8 mouse cellular contexts compared by ENCODE assay signal in the genomic region with DNA sequence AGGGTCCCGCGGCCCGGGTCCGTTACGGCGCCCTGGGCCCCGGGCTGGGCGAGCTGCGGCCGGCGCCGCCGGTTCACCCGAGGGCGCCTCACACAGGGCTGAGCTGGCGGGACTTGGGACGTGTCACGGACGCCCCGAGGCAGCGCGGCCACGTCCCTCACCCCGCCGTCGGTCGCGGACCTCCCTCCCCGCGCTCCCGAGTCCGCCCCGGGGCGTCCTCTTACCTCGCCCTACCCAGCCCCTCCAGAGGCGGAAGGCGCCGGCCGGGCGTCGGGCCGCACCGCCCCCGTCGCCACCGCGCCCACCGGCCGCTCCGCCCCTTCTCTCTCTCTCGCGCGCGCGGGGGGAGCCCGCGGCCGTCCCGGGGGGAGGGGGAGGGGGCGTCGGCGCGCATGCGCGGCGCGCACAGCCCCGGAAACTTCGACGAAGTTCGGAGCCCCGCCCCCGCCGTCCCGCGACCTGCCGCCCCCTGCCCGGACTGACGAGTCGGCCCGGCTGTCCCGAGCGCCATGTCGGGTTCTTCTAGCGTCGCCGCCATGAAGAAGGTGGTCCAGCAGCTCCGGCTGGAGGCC. TPM values are rescaled to one million over a fixed set of nuclear protein-coding genes. Genes with fewer than 3 reads are reported as not detected.
DNase-seq lines count a peak whose midpoint lies in the region; ATAC-seq and TF ChIP-seq lines count a peak whose summit lies in the region.

Spata1 (minus strand) TSS at position 323 of the 572 bp plus-strand sequence.
Gng5 (plus strand) TSS at position 377 of the 572 bp plus-strand sequence.

- no peak for TF ChIP-seq EP300 in heart, adult 2 months (IDR thresholded peaks at IDR 0.05; ENCODE audit: insufficient read depth, low read depth, low read length)

- no peaks in the 10 kb centered on the region for H3K9me3 ChIP-seq in embryonic facial prominence, embryonic 13.5 days
- H3K9me3 ChIP-seq in limb, embryonic 14.5 days (ENCODE audit: control insufficient read depth, low read length), result no peaks in the 10 kb centered on the region
- H3K9me3 ChIP-seq in midbrain, embryonic 15.5 days, result no peaks in the 10 kb centered on the region

- H3K36me3 ChIP-seq in embryonic facial prominence, embryonic 13.5 days, result peaks cover 12% of the 10 kb centered on the region
- H3K36me3 ChIP-seq in heart, adult 2 months (ENCODE audit: control insufficient read depth, insufficient read depth, low read length), result peaks cover 32% of the 10 kb centered on the region
- H3K36me3 ChIP-seq in kidney, adult 2 months (ENCODE audit: control insufficient read depth, insufficient read depth, low read length), result peaks cover 2% of the 10 kb centered on the region; the same call in 1 of the 2 replicates
- peaks cover 14% of the 10 kb centered on the region for H3K36me3 ChIP-seq in limb, embryonic 14.5 days (ENCODE audit: control insufficient read depth, insufficient read depth, low read length)
- no peaks in the 10 kb centered on the region for H3K36me3 ChIP-seq in midbrain, embryonic 15.5 days (replicated peaks)

- no peak for TF ChIP-seq CTCF in heart, adult 2 months (IDR thresholded peaks at IDR 0.05)
- TF ChIP-seq CTCF in kidney, adult 2 months (conservative IDR thresholded peaks at IDR 0.05; ENCODE audit: insufficient read depth, insufficient read length, low read depth, low read length), result no peak

- peak; percentile 88 for ATAC-seq in embryonic facial prominence, embryonic 13.5 days (ENCODE audit: insufficient number of reproducible peaks, insufficient read depth, low FRiP score, low TSS enrichment, low read depth)
- peak; percentile 92 for ATAC-seq in limb, embryonic 14.5 days (ENCODE audit: low FRiP score, low read depth)
- peak; percentile 89 for ATAC-seq in midbrain, embryonic 15.5 days (replicated peaks)

- DNase-seq in 3T3-L1 (ENCODE audit: low read depth, low spot score), result peak; percentile 79
- DNase-seq in adrenal gland, postnatal 10 days, result peak; percentile 95
- DNase-seq in heart, adult 2 months, result peak; percentile 92 to 94
- DNase-seq in kidney, adult 2 months, result peak; percentile 94
- DNase-seq in limb, embryonic 14.5 days (ENCODE audit: low spot score), result peak; percentile 89
- peak; percentile 79 for DNase-seq in spleen, adult 12 weeks (ENCODE audit: low spot score)

- WGBS in embryonic facial prominence, embryonic 13.5 days, result under 1% methylated on average over 65 of the region's 88 CpGs
- WGBS in heart, adult 2 months, result under 1% methylated on average over 67 of the region's 88 CpGs
- WGBS in kidney, adult 2 months, result under 1% methylated on average over 69 of the region's 88 CpGs
- WGBS in limb, embryonic 14.5 days, result under 1% methylated on average over 27 of the region's 88 CpGs
- WGBS in midbrain, embryonic 15.5 days, result under 1% methylated on average over 44 of the region's 88 CpGs

- peak within 1 kb of the TSS; percentile 76 for H3K4me3 ChIP-seq in embryonic facial prominence, embryonic 13.5 days
- H3K4me3 ChIP-seq in heart, adult 2 months, result peak within 1 kb of the TSS; percentile 92
- H3K4me3 ChIP-seq in kidney, adult 2 months (ENCODE audit: insufficient read depth, low read depth, low read length), result peak within 1 kb of the TSS; percentile 95
- peak within 1 kb of the TSS; percentile 93 for H3K4me3 ChIP-seq in limb, embryonic 14.5 days (replicated peaks; ENCODE audit: low read length)
- H3K4me3 ChIP-seq in midbrain, embryonic 15.5 days, result peak within 1 kb of the TSS; percentile 82

- TF ChIP-seq POLR2A in heart, adult 2 months (IDR thresholded peaks at IDR 0.05; ENCODE audit: insufficient read depth, low read depth, low read length), result peak; percentile 62; the same call in 1 of the 2 replicates
- no peak for TF ChIP-seq POLR2A in kidney, adult 2 months (IDR thresholded peaks at IDR 0.05; ENCODE audit: low read depth, low read length)
- TF ChIP-seq POLR2A in limb, embryonic 14.5 days (IDR thresholded peaks at IDR 0.05; ENCODE audit: borderline replicate concordance, extremely low read depth, insufficient read depth, insufficient read length), result peak; percentile 78; the same call in 1 of the 2 replicates

- H3K4me2 ChIP-seq in embryonic facial prominence, embryonic 13.5 days, result peak within 1 kb of the TSS; percentile 78
- H3K4me2 ChIP-seq in limb, embryonic 14.5 days (replicated peaks; ENCODE audit: low read depth, low read length, severe bottlenecking), result peak within 1 kb of the TSS; percentile 79
- H3K4me2 ChIP-seq in midbrain, embryonic 15.5 days, result peak within 1 kb of the TSS; percentile 75

- H3K27me3 ChIP-seq in embryonic facial prominence, embryonic 13.5 days, result no peaks in the 10 kb centered on the region
- no peaks in the 10 kb centered on the region for H3K27me3 ChIP-seq in heart, adult 2 months (ENCODE audit: control insufficient read depth, insufficient read depth, low read length)
- no peaks in the 10 kb centered on the region for H3K27me3 ChIP-seq in kidney, adult 2 months (replicated peaks; ENCODE audit: control insufficient read depth, insufficient read depth, low read length)
- H3K27me3 ChIP-seq in limb, embryonic 14.5 days (ENCODE audit: control insufficient read depth, insufficient read depth, low read length), result no peaks in the 10 kb centered on the region
- H3K27me3 ChIP-seq in midbrain, embryonic 15.5 days (replicated peaks), result no peaks in the 10 kb centered on the region

- H3K9ac ChIP-seq in embryonic facial prominence, embryonic 13.5 days, result peak within 1 kb of the TSS; percentile 94
- peak within 1 kb of the TSS; percentile 99 for H3K9ac ChIP-seq in heart, adult 2 months (ENCODE audit: low read depth, low read length)
- peak within 1 kb of the TSS; percentile 94 for H3K9ac ChIP-seq in limb, embryonic 14.5 days (ENCODE audit: low read depth, low read length, severe bottlenecking)
- H3K9ac ChIP-seq in midbrain, embryonic 15.5 days, result peak within 1 kb of the TSS; percentile 69

- peak within 1 kb of the TSS; percentile 96 for H3K27ac ChIP-seq in embryonic facial prominence, embryonic 13.5 days
- H3K27ac ChIP-seq in heart, adult 2 months, result peak within 1 kb of the TSS; percentile 98
- peak within 1 kb of the TSS; percentile 89 for H3K27ac ChIP-seq in kidney, adult 2 months (ENCODE audit: insufficient read depth, low read depth, low read length)
- H3K27ac ChIP-seq in limb, embryonic 14.5 days (replicated peaks; ENCODE audit: low read depth, low read length), result peak within 1 kb of the TSS; percentile 96
- H3K27ac ChIP-seq in midbrain, embryonic 15.5 days, result peak within 1 kb of the TSS; percentile 74

- peaks cover 7% of the 10 kb centered on the region for H3K79me2 ChIP-seq in heart, adult 2 months (replicated peaks; ENCODE audit: control insufficient read depth, insufficient read depth, low read length)

- peaks cover 28% of the 10 kb centered on the region for H3K4me1 ChIP-seq in embryonic facial prominence, embryonic 13.5 days
- H3K4me1 ChIP-seq in heart, adult 2 months (ENCODE audit: control insufficient read depth, insufficient read depth, low read length), result peaks cover 15% of the 10 kb centered on the region
- H3K4me1 ChIP-seq in kidney, adult 2 months (ENCODE audit: control insufficient read depth, insufficient read depth, low read length), result peaks cover 14% of the 10 kb centered on the region; the same call in 1 of the 2 replicates
- H3K4me1 ChIP-seq in limb, embryonic 14.5 days (ENCODE audit: control insufficient read depth, insufficient read depth, low read length), result peaks cover 16% of the 10 kb centered on the region
- H3K4me1 ChIP-seq in midbrain, embryonic 15.5 days, result peaks cover 14% of the 10 kb centered on the region

- intact Hi-C loops in heart, adult 2 months (cut with DNase I), result loop anchor here (1.0 to 5.0 kb wide), 3 partner anchors 21 to 152 kb away; partner anchors contain the start of gene Rpf1

RNA-seq across cellular contexts. Expression of gene Spata1, which starts in this region (rescaled TPM):
- total RNA-seq in adrenal gland, postnatal 10 days (2021), result 1 to 10 TPM; 2.2 to 4.5 TPM
- polyA plus RNA-seq in embryonic facial prominence, embryonic 13.5 days (2015; fragmentation: Nextera tagmentation; extraction: Ambion mirVana), result 9.9 and 10.2 TPM in 2 replicates
- 1 to 10 TPM; 1.4 to 2.3 TPM for total RNA-seq in heart, adult 2 months (2021)
- 1.2 and 1.8 TPM in 2 replicates for polyA plus RNA-seq in heart, adult 2 months (2012; rRNA removed)
- 0.79 and 0.89 TPM in 2 replicates for polyA plus RNA-seq in kidney, adult 2 months (2012; rRNA removed)
- polyA plus RNA-seq in limb, embryonic 14.5 days (2012; rRNA removed), result 8.2 and 13.8 TPM in 2 replicates
- polyA plus RNA-seq in limb, embryonic 14.5 days (2014; fragmentation: Nextera tagmentation; extraction: Ambion mirVana), result 6.4 and 7.0 TPM in 2 replicates
- polyA plus RNA-seq in midbrain, embryonic 15.5 days (2015; fragmentation: Nextera tagmentation; extraction: Ambion mirVana), result 4.2 and 5.5 TPM in 2 replicates

RNA-seq across cellular contexts. Expression of gene Gng5, which starts in this region (rescaled TPM):
- 100 to 1,000 TPM; 276 to 286 TPM for total RNA-seq in adrenal gland, postnatal 10 days (2021)
- 857 and 874 TPM in 2 replicates for polyA plus RNA-seq in embryonic facial prominence, embryonic 13.5 days (2015; fragmentation: Nextera tagmentation; extraction: Ambion mirVana)
- 100 to 1,000 TPM; 216 to 264 TPM for total RNA-seq in heart, adult 2 months (2021)
- 331 and 445 TPM in 2 replicates for polyA plus RNA-seq in heart, adult 2 months (2012; rRNA removed)
- polyA plus RNA-seq in kidney, adult 2 months (2012; rRNA removed), result 567 and 600 TPM in 2 replicates
- 339 and 385 TPM in 2 replicates for polyA plus RNA-seq in limb, embryonic 14.5 days (2012; rRNA removed)
- 839 and 880 TPM in 2 replicates for polyA plus RNA-seq in limb, embryonic 14.5 days (2014; fragmentation: Nextera tagmentation; extraction: Ambion mirVana)
- 289 and 293 TPM in 2 replicates for polyA plus RNA-seq in midbrain, embryonic 15.5 days (2015; fragmentation: Nextera tagmentation; extraction: Ambion mirVana)

Comparison
In these comparisons a context has a peak if more than half of its experiments do, and no peak if none do; other contexts are left out.
1. Peak in every context shown above with its lines: DNase-seq, ATAC-seq, H3K4me3 ChIP-seq and H3K27ac ChIP-seq.